Mouse (Mus musculus): ENCODE results near the gene Gatm. TPM values are rescaled to one million over a fixed set of nuclear protein-coding genes. Genes with fewer than 3 reads are reported as not detected.
A peak's percentile ranks its signal among the peaks of the same experiment; 100 is the strongest.

Gene Gatm
- total and polyA plus RNA-seq, 3 experiments = 3.1 to 4.4 (median 3.3) TPM

GRCm38 (mm10) chr2:122652096-122653084 lies 41.3 kb upstream of the Gatm start:
- intact Hi-C loops (cut with DNase I) = no loop called here
- H3K36me3 ChIP-seq (ENCODE audit: control insufficient read depth, insufficient read depth, low read length) = no peaks in the 10 kb centered on the region
- DNase-seq = peak; percentile 35 to 64

DNA sequence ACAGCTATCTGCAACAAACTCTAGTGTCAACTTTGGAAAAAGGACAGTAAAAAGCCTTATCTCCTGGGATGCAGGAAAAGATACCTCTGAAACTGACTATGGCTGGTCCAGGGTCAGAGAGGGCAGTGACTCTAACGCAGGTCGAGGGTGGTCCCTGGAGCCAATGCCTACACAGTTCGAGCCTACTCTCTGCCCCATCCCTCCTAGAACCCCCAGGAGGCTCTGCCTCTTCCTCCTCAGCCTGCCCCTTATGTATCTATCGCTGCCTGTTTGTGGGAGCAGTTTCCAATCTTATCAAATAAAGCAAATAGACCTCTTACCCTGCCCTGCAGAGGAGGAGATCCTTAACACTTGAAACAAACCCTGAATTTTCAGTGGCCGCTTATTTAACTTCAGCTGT lies 27.6 kb upstream of the Gatm start:
- DNase-seq = no peak
- H3K27ac ChIP-seq = no peak overlapping the region
- intact Hi-C loops (cut with DNase I) = loop anchor here (10.0 kb wide), 1 partner anchor 116 kb away; no protein-coding TSS in a partner anchor

More at GRCm38 (mm10) chr2:122652096-122653084, 41.3 kb upstream of the Gatm start:
- TF ChIP-seq POLR2A (IDR thresholded peaks at IDR 0.05; ENCODE audit: insufficient read depth, low read depth, low read length) (no peak), EP300 (IDR thresholded peaks at IDR 0.05; ENCODE audit: insufficient read depth, low read depth, low read length) (peak; percentile 55; the same call in 1 of the 2 replicates)
- H3K27ac ChIP-seq = peak overlapping the region; percentile 71
- 36% methylated on average over 17 of the region's 17 CpGs for WGBS
- H3K4me3 ChIP-seq = no peak overlapping the region
- H3K9ac ChIP-seq (ENCODE audit: low read depth, low read length) = 0 out of 2 replicates have a peak overlapping the region, but pooled peaks have one; percentile 26
- no peaks in the 10 kb centered on the region for H3K27me3 ChIP-seq (ENCODE audit: control insufficient read depth, insufficient read depth, low read length)
- peaks cover 4% of the 10 kb centered on the region for H3K4me1 ChIP-seq (ENCODE audit: control insufficient read depth, insufficient read depth, low read length)
- no peaks in the 10 kb centered on the region for H3K79me2 ChIP-seq (replicated peaks; ENCODE audit: control insufficient read depth, insufficient read depth, low read length)

DNA sequence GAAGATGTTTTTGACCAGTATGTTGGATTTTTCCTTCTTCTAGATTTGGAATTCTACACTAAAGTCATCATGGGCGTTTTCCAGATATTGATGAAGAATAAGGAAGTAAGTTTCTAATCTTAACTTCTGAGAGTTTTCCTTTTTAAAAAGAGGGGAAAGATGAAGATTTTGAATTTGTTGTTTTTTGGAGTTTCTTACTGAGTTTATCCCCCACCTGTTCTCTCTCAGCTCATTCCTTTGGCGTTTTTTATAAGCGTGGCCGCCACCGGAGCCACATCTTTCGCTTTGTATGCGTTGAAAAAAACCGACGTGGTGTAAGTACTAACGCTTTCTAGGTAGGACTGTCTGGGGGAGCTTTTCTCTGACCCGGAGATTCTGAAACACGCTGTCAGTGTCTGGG lies 26.9 kb upstream of the Gatm start:
- Histone ChIP-seq H3K4me1 (ENCODE audit: control insufficient read depth, insufficient read depth, low read length) (no peaks in the 10 kb centered on the region; the same call in 1 of the 2 replicates), H3K4me3 (peak overlapping the region; percentile 31), H3K79me2 (replicated peaks; ENCODE audit: control insufficient read depth, insufficient read depth, low read length) (no peaks in the 10 kb centered on the region), H3K9ac (ENCODE audit: low read depth, low read length) (no peak overlapping the region), H3K36me3 (ENCODE audit: control insufficient read depth, insufficient read depth, low read length) (no peaks in the 10 kb centered on the region), H3K27ac (no peak overlapping the region), H3K27me3 (ENCODE audit: control insufficient read depth, insufficient read depth, low read length) (no peaks in the 10 kb centered on the region)
- 40% methylated on average over 12 of the region's 12 CpGs for WGBS
- intact Hi-C loops (cut with DNase I) = loop anchor here (10.0 kb wide), 1 partner anchor 117 kb away; no protein-coding TSS in a partner anchor
- no peak for TF ChIP-seq POLR2A (IDR thresholded peaks at IDR 0.05; ENCODE audit: insufficient read depth, low read depth, low read length)
- no peak for TF ChIP-seq EP300 (IDR thresholded peaks at IDR 0.05; ENCODE audit: insufficient read depth, low read depth, low read length)
- TF ChIP-seq CTCF (IDR thresholded peaks at IDR 0.05) = no peak
- DNase-seq = no peak

More for the DNA sequence above, 27.6 kb upstream of the Gatm start:
- no peak overlapping the region for H3K4me3 ChIP-seq
- no peak for TF ChIP-seq CTCF (IDR thresholded peaks at IDR 0.05)
- TF ChIP-seq EP300 (IDR thresholded peaks at IDR 0.05; ENCODE audit: insufficient read depth, low read depth, low read length) = no peak
- no peak for TF ChIP-seq POLR2A (IDR thresholded peaks at IDR 0.05; ENCODE audit: insufficient read depth, low read depth, low read length)
- H3K36me3 ChIP-seq (ENCODE audit: control insufficient read depth, insufficient read depth, low read length) = no peaks in the 10 kb centered on the region
- H3K79me2 ChIP-seq (replicated peaks; ENCODE audit: control insufficient read depth, insufficient read depth, low read length) = no peaks in the 10 kb centered on the region
- 58% methylated on average over 5 of the region's 5 CpGs for WGBS
- no peaks in the 10 kb centered on the region for H3K27me3 ChIP-seq (ENCODE audit: control insufficient read depth, insufficient read depth, low read length)
- H3K9ac ChIP-seq (ENCODE audit: low read depth, low read length) = no peak overlapping the region
- H3K4me1 ChIP-seq (ENCODE audit: control insufficient read depth, insufficient read depth, low read length) = no peaks in the 10 kb centered on the region; the same call in 1 of the 2 replicates

DNA sequence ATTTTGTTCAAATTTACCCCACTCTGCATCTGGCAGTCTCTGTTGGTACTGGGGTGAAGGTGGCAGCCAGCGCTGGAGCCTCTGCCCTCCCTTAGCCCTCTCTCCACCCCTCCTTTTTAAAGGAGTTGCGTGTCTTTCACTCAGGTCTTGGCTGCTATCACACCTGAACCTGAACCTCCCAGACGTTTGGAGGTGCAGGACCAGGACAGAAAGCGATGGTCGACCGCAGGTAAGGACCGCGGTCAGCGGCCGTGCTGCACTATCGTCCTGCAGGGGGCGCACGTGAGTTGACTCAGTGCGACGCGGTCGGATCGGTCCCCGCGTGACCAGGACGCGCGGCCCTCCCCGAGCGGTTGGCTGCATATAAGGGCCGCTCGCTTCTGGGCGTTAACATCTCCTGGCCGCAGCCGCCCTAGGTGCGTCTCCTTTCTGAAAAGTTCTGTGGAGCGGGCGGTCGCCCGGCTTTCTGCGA lies 26.5 kb upstream of the Gatm start:
- Histone ChIP-seq H3K27me3 (ENCODE audit: control insufficient read depth, insufficient read depth, low read length) (no peaks in the 10 kb centered on the region), H3K9ac (ENCODE audit: low read depth, low read length) (no peak overlapping the region), H3K79me2 (replicated peaks; ENCODE audit: control insufficient read depth, insufficient read depth, low read length) (no peaks in the 10 kb centered on the region), H3K4me1 (ENCODE audit: control insufficient read depth, insufficient read depth, low read length) (no peaks in the 10 kb centered on the region; the same call in 1 of the 2 replicates), H3K27ac (no peak overlapping the region), H3K36me3 (ENCODE audit: control insufficient read depth, insufficient read depth, low read length) (no peaks in the 10 kb centered on the region), H3K4me3 (peak overlapping the region; percentile 31)
- DNase-seq = peak; percentile 76 to 85
- intact Hi-C loops (cut with DNase I) = loop anchor here (1.0 to 10.0 kb wide), 2 partner anchors 29 to 117 kb away; no protein-coding TSS in a partner anchor
- 3% methylated on average over 36 of the region's 36 CpGs for WGBS
- no peak for TF ChIP-seq CTCF (IDR thresholded peaks at IDR 0.05)
- TF ChIP-seq POLR2A (IDR thresholded peaks at IDR 0.05; ENCODE audit: insufficient read depth, low read depth, low read length) = no peak
- no peak for TF ChIP-seq EP300 (IDR thresholded peaks at IDR 0.05; ENCODE audit: insufficient read depth, low read depth, low read length)

- intact Hi-C loops (cut with DNase I) = loop anchor here (1.0 to 10.0 kb wide), 2 partner anchors 30 to 118 kb away; no protein-coding TSS in a partner anchor
- no peaks in the 10 kb centered on the region for H3K27me3 ChIP-seq (ENCODE audit: control insufficient read depth, insufficient read depth, low read length)
- TF ChIP-seq CTCF (IDR thresholded peaks at IDR 0.05) (no peak), POLR2A (IDR thresholded peaks at IDR 0.05; ENCODE audit: insufficient read depth, low read depth, low read length) (no peak), EP300 (IDR thresholded peaks at IDR 0.05; ENCODE audit: insufficient read depth, low read depth, low read length) (no peak)
- H3K27ac ChIP-seq = no peak within 1 kb of the TSS
- WGBS = 32% methylated on average over 3 of the region's 3 CpGs
- no peaks in the 10 kb centered on the region for H3K79me2 ChIP-seq (replicated peaks; ENCODE audit: control insufficient read depth, insufficient read depth, low read length)
- peaks cover 4% of the 10 kb centered on the region; the same call in 1 of the 2 replicates for H3K36me3 ChIP-seq (ENCODE audit: control insufficient read depth, insufficient read depth, low read length)
- no peak within 1 kb of the TSS for H3K9ac ChIP-seq (ENCODE audit: low read depth, low read length)
- H3K4me3 ChIP-seq = peak within 1 kb of the TSS; percentile 31
- H3K4me1 ChIP-seq (ENCODE audit: control insufficient read depth, insufficient read depth, low read length) = peaks cover 1% of the 10 kb centered on the region; the same call in 1 of the 2 replicates
- no peak for DNase-seq
Observed at GRCm38 (mm10) chr2:122636686-122637085, 25.6 kb upstream of the Gatm start, which contains the start of gene AA467197. Gene AA467197 (plus strand): TSS chr2:122636986.
